Mouse (Mus musculus): ENCODE measurements at regions not wholly inside any gene's neighbourhood (a gene's known extent, or its start where the extent isn't known, plus 50 kb on each side); places are given as distances from the start of the nearest gene placed in this dataset.

DNA sequence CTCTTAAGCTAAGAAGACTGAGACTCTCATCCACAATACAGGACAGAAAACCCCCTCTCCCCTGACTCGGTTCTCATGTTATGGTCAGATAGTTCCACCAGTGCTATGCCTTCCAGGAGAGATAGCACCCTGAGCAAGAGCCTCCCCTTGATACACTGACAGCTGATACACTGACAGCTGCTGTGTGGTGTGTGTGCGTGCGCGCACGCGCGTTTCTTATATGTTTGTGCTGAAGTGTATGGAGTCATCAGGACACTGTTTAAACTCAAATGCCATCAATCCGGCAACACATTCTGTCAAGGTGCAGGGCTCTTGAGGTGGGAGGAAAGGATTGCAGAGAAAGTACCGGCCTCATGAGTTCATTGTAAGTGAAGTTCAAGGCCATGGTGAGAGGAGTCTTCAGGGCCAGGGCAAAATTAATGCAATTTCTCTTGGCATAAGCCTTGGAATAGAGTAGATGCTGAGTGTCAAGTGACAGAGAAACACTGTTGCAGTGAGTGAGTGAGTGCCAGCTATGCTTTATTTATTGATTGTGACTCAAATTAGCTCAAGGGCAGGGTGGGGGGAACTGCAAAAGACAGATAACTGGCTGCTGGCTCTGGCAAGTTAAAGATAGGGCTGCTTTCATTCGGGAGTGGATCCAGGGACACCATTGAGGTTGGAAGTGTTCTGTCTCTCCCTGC, 412.4 kb upstream of the Ercc4 start:
- TF ChIP-seq CTCF (IDR thresholded peaks at IDR 0.05; ENCODE audit: control insufficient read depth, insufficient read depth, low read length) (no peak), POLR2A (IDR thresholded peaks at IDR 0.05; ENCODE audit: borderline replicate concordance, control insufficient read depth, low read depth, low read length) (no peak)

Measured in bone marrow, adult 2 months (tissue).